ENCODE assay signal across 9 mouse cellular contexts in genomic region chr13:107970422-107971142, GRCm38 (mm10).
A peak's percentile ranks its signal among the peaks of the same experiment; 100 is the strongest.
DNase-seq lines count a peak whose midpoint lies in the region; ATAC-seq and TF ChIP-seq lines count a peak whose summit lies in the region.
"Had no signal": no experiment of that assay in that cellular context is flagged by ENCODE, and none has a peak within 500 bp of the region (broad histone marks: within the 10 kb centered on the region; RNA-seq: fewer than 3 reads in every experiment).

No protein-coding gene starts in this region.

- no peak for TF ChIP-seq CTCF in kidney, adult 2 months (conservative IDR thresholded peaks at IDR 0.05; ENCODE audit: insufficient read depth, insufficient read length, low read depth, low read length)
- TF ChIP-seq CTCF in C2C12 (IDR thresholded peaks at IDR 0.05; ENCODE audit: control insufficient read depth, insufficient read depth, insufficient read length): no peak
- TF ChIP-seq CTCF in brain, embryonic 14.5 days (IDR thresholded peaks at IDR 0.05; ENCODE audit: borderline replicate concordance, extremely low read depth, insufficient read depth, insufficient read length): no peak
- TF ChIP-seq CTCF in kidney, postnatal 0 days (IDR thresholded peaks at IDR 0.05; ENCODE audit: low read depth): no peak

- WGBS in kidney, adult 2 months: 53% methylated on average over 11 of the region's 11 CpGs
- 50% methylated on average over 11 of the region's 11 CpGs for WGBS in kidney, postnatal 0 days

- no peak overlapping the region for H3K27ac ChIP-seq in kidney, adult 2 months (ENCODE audit: insufficient read depth, low read depth, low read length)
- no peak overlapping the region for H3K27ac ChIP-seq in kidney, postnatal 0 days

- no peak overlapping the region for H3K9ac ChIP-seq in kidney, postnatal 0 days (ENCODE audit: low read depth, low read length)

- H3K79me3 ChIP-seq in C2C12 (ENCODE audit: low read depth): no peaks in the 10 kb centered on the region

- no peak overlapping the region for H3ac ChIP-seq in C2C12 (ENCODE audit: control insufficient read depth, insufficient read length, low read depth)

- no peak for TF ChIP-seq POLR2A in kidney, adult 2 months (IDR thresholded peaks at IDR 0.05; ENCODE audit: low read depth, low read length)
- TF ChIP-seq POLR2A in brain, embryonic 14.5 days (IDR thresholded peaks at IDR 0.05; ENCODE audit: borderline replicate concordance, extremely low read depth, insufficient read depth, insufficient read length, poor library complexity, severe bottlenecking): no peak

- no peaks in the 10 kb centered on the region for H3K4me1 ChIP-seq in kidney, adult 2 months (ENCODE audit: control insufficient read depth, insufficient read depth, low read length)
- H3K4me1 ChIP-seq in kidney, postnatal 0 days (replicated peaks; ENCODE audit: insufficient read depth, low read length): peaks cover 4% of the 10 kb centered on the region

- H3K27me3 ChIP-seq in kidney, adult 2 months (replicated peaks; ENCODE audit: control insufficient read depth, insufficient read depth, low read length): no peaks in the 10 kb centered on the region
- H3K27me3 ChIP-seq in C2C12 (ENCODE audit: control insufficient read depth, insufficient read depth, insufficient read length): peaks cover 3% of the 10 kb centered on the region
- H3K27me3 ChIP-seq in kidney, postnatal 0 days (ENCODE audit: insufficient read depth, low read length): no peaks in the 10 kb centered on the region

- no peak overlapping the region for H3K4me3 ChIP-seq in kidney, adult 2 months (ENCODE audit: insufficient read depth, low read depth, low read length)
- H3K4me3 ChIP-seq in C2C12 (ENCODE audit: insufficient read depth, poor library complexity, severe bottlenecking): no peak overlapping the region
- H3K4me3 ChIP-seq in kidney, postnatal 0 days (replicated peaks; ENCODE audit: low read depth, low read length): no peak overlapping the region

- H3K79me2 ChIP-seq in C2C12 (ENCODE audit: control insufficient read depth, insufficient read depth): no peaks in the 10 kb centered on the region

- ATAC-seq in kidney, postnatal 0 days (replicated peaks; ENCODE audit: low FRiP score, low read depth): no peak

- peak overlapping the region; percentile 25; the same call in 1 of the 2 replicates for H3K4me2 ChIP-seq in kidney, postnatal 0 days (ENCODE audit: low read length)

- no peaks in the 10 kb centered on the region for H3K36me3 ChIP-seq in kidney, adult 2 months (ENCODE audit: control insufficient read depth, insufficient read depth, low read length)
- H3K36me3 ChIP-seq in C2C12 (ENCODE audit: control insufficient read depth, insufficient read depth): no peaks in the 10 kb centered on the region
- no peaks in the 10 kb centered on the region for H3K36me3 ChIP-seq in kidney, postnatal 0 days (ENCODE audit: insufficient read depth, low read length)

- peak; percentile 25 for DNase-seq in kidney, adult 2 months
- DNase-seq in kidney, adult 9 months: no peak
- peak; percentile 79 for DNase-seq in brain, embryonic 14.5 days (ENCODE audit: low read depth)
- peak; percentile 49 for DNase-seq in kidney, postnatal 0 days (ENCODE audit: low spot score)
- no peak for DNase-seq in ovary, postnatal 36 days (ENCODE audit: low spot score)
- DNase-seq in adrenal gland, postnatal 14 days: no peak
- DNase-seq in urinary bladder, postnatal 4 days (ENCODE audit: low spot score in 2 of 2): no peak
- DNase-seq: gastrocnemius, postnatal 10 days had no signal

- no peaks in the 10 kb centered on the region for H3K9me3 ChIP-seq in kidney, postnatal 0 days (replicated peaks; ENCODE audit: low read length)

TF ChIP-seq in C2C12, 6 proteins besides CTCF, POLR2A, EP300 and RAD21:
- TF ChIP-seq USF1 (IDR thresholded peaks at IDR 0.05; ENCODE audit: low read depth): peak; percentile 38
- no peak for TF ChIP-seq MAX (IDR thresholded peaks at IDR 0.05)

Comparison
In these comparisons a context has a peak if more than half of its experiments do, and no peak if none do; other contexts are left out.
1. DNase-seq: peak in kidney, adult 2 months (single experiment), brain, embryonic 14.5 days (single experiment) and kidney, postnatal 0 days (single experiment); none in kidney, adult 9 months (single experiment), ovary, postnatal 36 days (single experiment), adrenal gland, postnatal 14 days (single experiment) and urinary bladder, postnatal 4 days (0 of 2).